Mouse (Mus musculus): ENCODE results near the gene Phf2.

DNA sequence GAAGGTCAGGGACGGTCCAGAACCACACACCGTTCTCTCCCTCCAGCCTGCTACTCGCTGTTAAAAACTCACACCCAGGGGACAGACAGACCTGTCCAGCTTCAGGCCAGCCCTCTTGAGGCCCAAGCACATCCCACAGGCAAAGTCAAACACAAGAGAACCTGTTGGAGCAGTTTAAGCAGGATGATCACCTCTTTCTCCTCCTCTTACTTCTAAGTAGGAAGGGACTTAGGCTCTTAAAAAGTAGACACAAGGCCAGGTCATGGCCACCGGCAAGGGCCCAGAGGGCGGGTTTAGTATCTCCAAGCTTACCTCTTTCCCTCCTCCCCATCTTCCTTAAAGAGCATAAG lies 1.3 kb downstream of the Phf2 start:
- TF ChIP-seq CTCF (IDR thresholded peaks at IDR 0.05; ENCODE audit: low read depth) = no peak
- TF ChIP-seq EP300 (IDR thresholded peaks at IDR 0.05; ENCODE audit: low read depth) = no peak
